Mouse (Mus musculus): Measurements from ENCODE around the gene Sorcs1. TPM values are rescaled to one million over a fixed set of nuclear protein-coding genes. Genes with fewer than 3 reads are reported as not detected.

The Sorcs1 gene
- total and polyA plus RNA-seq, 2 experiments from 2014 or later, result 15.7 to 26.7 TPM

DNA sequence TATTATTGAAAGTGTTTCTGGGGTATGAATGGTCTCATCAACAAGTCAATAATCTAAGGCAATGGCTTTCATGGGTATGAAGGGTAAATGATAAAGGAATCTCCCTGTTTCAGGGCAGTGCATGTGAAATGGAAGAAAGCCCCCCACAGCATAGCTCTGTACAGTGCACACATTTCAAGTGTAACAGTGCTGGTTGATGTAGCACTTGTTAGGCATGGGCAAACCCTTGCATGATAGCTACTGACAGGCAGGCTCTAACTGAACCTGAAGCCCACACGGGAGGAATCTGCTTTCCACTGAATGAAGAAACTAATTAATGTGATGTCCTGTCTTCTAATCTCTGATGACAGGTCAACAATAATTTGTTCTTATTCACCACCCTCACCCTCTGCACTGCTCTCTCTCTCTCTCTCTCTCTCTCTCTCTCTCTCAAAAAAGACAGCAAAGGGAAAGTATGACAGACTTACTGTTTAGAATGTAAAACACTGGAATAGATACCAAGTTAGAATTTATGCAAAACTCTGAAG is 108.7 kb downstream of the Sorcs1 start:
- H3K27me3 ChIP-seq (ENCODE audit: insufficient read depth, low read length), result no peaks in the 10 kb centered on the region
- DNase-seq (ENCODE audit: low spot score) (peak; percentile 52), ATAC-seq (peak; percentile 66)
- H3K27ac ChIP-seq, result no peak overlapping the region
- WGBS, result 49% methylated on average over 1 of the region's 1 CpGs
- no peaks in the 10 kb centered on the region for H3K9me3 ChIP-seq (ENCODE audit: low read length)
- no peaks in the 10 kb centered on the region for H3K4me1 ChIP-seq (ENCODE audit: insufficient read depth, low read length)
- no peak for TF ChIP-seq CTCF (IDR thresholded peaks at IDR 0.05; ENCODE audit: low read depth)
- H3K4me2 ChIP-seq (ENCODE audit: low read depth, low read length), result no peak overlapping the region
- no peak overlapping the region for H3K9ac ChIP-seq (replicated peaks; ENCODE audit: low read length)
- H3K4me3 ChIP-seq (ENCODE audit: low read length), result no peak overlapping the region
- H3K36me3 ChIP-seq (ENCODE audit: insufficient read depth, low read length), result no peaks in the 10 kb centered on the region

- no peak for TF ChIP-seq CTCF (IDR thresholded peaks at IDR 0.05; ENCODE audit: low read depth)
- H3K27ac ChIP-seq, result no peak overlapping the region
- 92% methylated on average over 2 of the region's 2 CpGs for WGBS
- no peak for DNase-seq (ENCODE audit: low spot score)
- H3K9ac ChIP-seq (replicated peaks; ENCODE audit: low read length), result no peak overlapping the region
- H3K4me3 ChIP-seq (ENCODE audit: low read length), result no peak overlapping the region
- no peaks in the 10 kb centered on the region for H3K4me1 ChIP-seq (ENCODE audit: insufficient read depth, low read length)
- ATAC-seq, result no peak
- H3K27me3 ChIP-seq (ENCODE audit: insufficient read depth, low read length), result no peaks in the 10 kb centered on the region
- H3K36me3 ChIP-seq (ENCODE audit: insufficient read depth, low read length), result no peaks in the 10 kb centered on the region
- no peak overlapping the region for H3K4me2 ChIP-seq (ENCODE audit: low read depth, low read length)
- H3K9me3 ChIP-seq (ENCODE audit: low read length), result no peaks in the 10 kb centered on the region
These were observed 112.1 kb downstream of the Sorcs1 start for GRCm38 (mm10) chr19:50566306-50566705.

DNA sequence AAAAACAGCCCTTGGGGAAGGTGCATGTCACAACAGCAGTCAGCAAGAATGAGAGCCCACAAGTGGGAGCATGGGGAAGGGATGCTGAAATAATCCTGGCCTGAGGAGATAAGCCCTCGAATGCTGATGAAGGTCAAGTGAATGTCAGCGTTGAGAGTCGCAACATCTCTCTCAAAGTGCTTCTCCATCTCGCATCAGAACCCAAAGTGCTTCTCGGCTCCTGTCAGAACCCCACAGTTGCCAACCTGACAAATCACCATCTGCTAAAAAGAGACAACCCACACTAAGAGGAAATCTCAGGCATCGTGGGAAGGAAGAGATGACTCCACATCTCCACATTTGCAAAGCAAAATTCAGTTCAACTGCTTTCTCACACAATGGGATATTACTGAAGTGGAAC is 119.7 kb downstream of the Sorcs1 start:
- Histone ChIP-seq H3K27ac (no peak overlapping the region), H3K36me3 (ENCODE audit: insufficient read depth, low read length) (no peaks in the 10 kb centered on the region), H3K27me3 (ENCODE audit: insufficient read depth, low read length) (no peaks in the 10 kb centered on the region), H3K4me2 (ENCODE audit: low read depth, low read length) (no peak overlapping the region), H3K4me3 (ENCODE audit: low read length) (no peak overlapping the region), H3K9ac (replicated peaks; ENCODE audit: low read length) (no peak overlapping the region), H3K4me1 (ENCODE audit: insufficient read depth, low read length) (no peaks in the 10 kb centered on the region), H3K9me3 (ENCODE audit: low read length) (no peaks in the 10 kb centered on the region)
- no peak for TF ChIP-seq CTCF (IDR thresholded peaks at IDR 0.05; ENCODE audit: low read depth)
- no peak for DNase-seq (ENCODE audit: low spot score)
- ATAC-seq, result no peak
- 36% methylated on average over 6 of the region's 6 CpGs for WGBS

- no peak overlapping the region for H3K4me2 ChIP-seq (ENCODE audit: low read depth, low read length)
- no peak overlapping the region for H3K4me3 ChIP-seq (ENCODE audit: low read length)
- H3K4me1 ChIP-seq (ENCODE audit: insufficient read depth, low read length), result no peaks in the 10 kb centered on the region
- H3K36me3 ChIP-seq (ENCODE audit: insufficient read depth, low read length), result no peaks in the 10 kb centered on the region
- H3K9me3 ChIP-seq (ENCODE audit: low read length), result no peaks in the 10 kb centered on the region
- H3K27ac ChIP-seq, result no peak overlapping the region
- WGBS, result 26% methylated on average over 5 of the region's 5 CpGs
- no peak for TF ChIP-seq CTCF (IDR thresholded peaks at IDR 0.05; ENCODE audit: low read depth)
- no peaks in the 10 kb centered on the region for H3K27me3 ChIP-seq (ENCODE audit: insufficient read depth, low read length)
- ATAC-seq (no peak), DNase-seq (ENCODE audit: low spot score) (no peak)
- no peak overlapping the region for H3K9ac ChIP-seq (replicated peaks; ENCODE audit: low read length)
These were observed 144.4 kb downstream of the Sorcs1 start for GRCm38 (mm10) chr19:50534031-50534430.

- Histone ChIP-seq H3K27ac (no peak overlapping the region), H3K4me2 (ENCODE audit: low read depth, low read length) (no peak overlapping the region), H3K4me1 (ENCODE audit: insufficient read depth, low read length) (no peaks in the 10 kb centered on the region), H3K9me3 (ENCODE audit: low read length) (no peaks in the 10 kb centered on the region), H3K27me3 (ENCODE audit: insufficient read depth, low read length) (no peaks in the 10 kb centered on the region), H3K36me3 (ENCODE audit: insufficient read depth, low read length) (no peaks in the 10 kb centered on the region), H3K4me3 (ENCODE audit: low read length) (no peak overlapping the region), H3K9ac (replicated peaks; ENCODE audit: low read length) (no peak overlapping the region)
- no peak for ATAC-seq
- TF ChIP-seq CTCF (IDR thresholded peaks at IDR 0.05; ENCODE audit: low read depth), result no peak
- no peak for DNase-seq (ENCODE audit: low spot score)
- WGBS, result 68% methylated on average over 3 of the region's 3 CpGs
These were observed 150.6 kb downstream of the Sorcs1 start for GRCm38 (mm10) chr19:50527835-50528234.

DNA sequence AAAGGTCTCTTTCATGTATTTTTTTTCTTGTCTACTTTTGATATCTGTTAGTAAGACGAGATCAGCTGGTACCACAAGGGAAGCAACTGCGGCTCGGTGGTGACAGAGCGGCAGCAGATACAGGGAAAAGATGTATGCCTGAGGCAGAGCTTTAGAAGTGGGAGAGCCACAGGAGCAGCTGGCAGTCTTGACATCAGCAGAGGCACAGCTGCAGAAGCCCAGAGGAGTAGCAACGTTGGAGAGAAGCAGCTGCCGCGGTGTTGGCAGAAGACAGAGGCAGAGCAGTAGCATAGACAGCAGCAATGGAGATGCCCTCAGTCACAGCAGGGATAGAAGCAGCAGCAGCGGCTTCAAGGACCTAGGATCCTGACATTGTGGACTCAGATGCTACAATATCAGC is 152.4 kb downstream of the Sorcs1 start:
- Histone ChIP-seq H3K27ac (no peak overlapping the region), H3K27me3 (ENCODE audit: insufficient read depth, low read length) (no peaks in the 10 kb centered on the region), H3K4me2 (ENCODE audit: low read depth, low read length) (no peak overlapping the region), H3K9ac (replicated peaks; ENCODE audit: low read length) (no peak overlapping the region), H3K4me3 (ENCODE audit: low read length) (no peak overlapping the region), H3K9me3 (ENCODE audit: low read length) (no peaks in the 10 kb centered on the region), H3K36me3 (ENCODE audit: insufficient read depth, low read length) (no peaks in the 10 kb centered on the region), H3K4me1 (ENCODE audit: insufficient read depth, low read length) (no peaks in the 10 kb centered on the region)
- DNase-seq (ENCODE audit: low spot score) (no peak), ATAC-seq (no peak)
- WGBS, result 67% methylated on average over 8 of the region's 8 CpGs
- no peak for TF ChIP-seq CTCF (IDR thresholded peaks at IDR 0.05; ENCODE audit: low read depth)

DNA sequence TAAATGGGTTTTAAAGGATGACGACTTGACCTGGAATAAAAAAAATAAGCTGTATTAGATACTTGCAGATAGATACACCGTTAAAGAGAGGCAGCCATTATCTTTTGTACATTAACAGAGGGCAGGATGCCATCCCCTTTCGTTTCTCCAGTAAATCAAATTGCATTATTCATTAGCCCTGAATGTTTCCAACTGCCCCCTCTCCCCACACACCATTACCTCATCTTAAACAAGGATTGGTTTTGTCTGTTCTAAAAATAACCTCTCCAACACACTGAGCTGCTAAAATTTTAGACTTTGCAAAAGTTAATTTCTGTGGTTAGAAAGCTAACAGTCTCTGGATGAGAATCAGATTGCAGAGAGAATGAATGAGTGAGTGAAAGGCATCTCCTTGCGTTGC is 156.5 kb downstream of the Sorcs1 start:
- no peak overlapping the region for H3K9ac ChIP-seq (replicated peaks; ENCODE audit: low read length)
- no peak overlapping the region for H3K27ac ChIP-seq
- ATAC-seq, result no peak
- H3K4me2 ChIP-seq (ENCODE audit: low read depth, low read length), result no peak overlapping the region
- no peak overlapping the region for H3K4me3 ChIP-seq (ENCODE audit: low read length)
- H3K36me3 ChIP-seq (ENCODE audit: insufficient read depth, low read length), result no peaks in the 10 kb centered on the region
- 56% methylated on average over 4 of the region's 4 CpGs for WGBS
- no peaks in the 10 kb centered on the region for H3K27me3 ChIP-seq (ENCODE audit: insufficient read depth, low read length)
- H3K9me3 ChIP-seq (ENCODE audit: low read length), result no peaks in the 10 kb centered on the region
- no peak for DNase-seq (ENCODE audit: low spot score)
- TF ChIP-seq CTCF (IDR thresholded peaks at IDR 0.05; ENCODE audit: low read depth), result no peak
- H3K4me1 ChIP-seq (ENCODE audit: insufficient read depth, low read length), result no peaks in the 10 kb centered on the region
